Mouse (Mus musculus): Measurements from ENCODE around the gene Nudt3. TPM values are rescaled to one million over a fixed set of nuclear protein-coding genes. Genes with fewer than 3 reads are reported as not detected.

Gene Nudt3
- polyA plus RNA-seq, 1 experiment, result 86.3 TPM

DNA sequence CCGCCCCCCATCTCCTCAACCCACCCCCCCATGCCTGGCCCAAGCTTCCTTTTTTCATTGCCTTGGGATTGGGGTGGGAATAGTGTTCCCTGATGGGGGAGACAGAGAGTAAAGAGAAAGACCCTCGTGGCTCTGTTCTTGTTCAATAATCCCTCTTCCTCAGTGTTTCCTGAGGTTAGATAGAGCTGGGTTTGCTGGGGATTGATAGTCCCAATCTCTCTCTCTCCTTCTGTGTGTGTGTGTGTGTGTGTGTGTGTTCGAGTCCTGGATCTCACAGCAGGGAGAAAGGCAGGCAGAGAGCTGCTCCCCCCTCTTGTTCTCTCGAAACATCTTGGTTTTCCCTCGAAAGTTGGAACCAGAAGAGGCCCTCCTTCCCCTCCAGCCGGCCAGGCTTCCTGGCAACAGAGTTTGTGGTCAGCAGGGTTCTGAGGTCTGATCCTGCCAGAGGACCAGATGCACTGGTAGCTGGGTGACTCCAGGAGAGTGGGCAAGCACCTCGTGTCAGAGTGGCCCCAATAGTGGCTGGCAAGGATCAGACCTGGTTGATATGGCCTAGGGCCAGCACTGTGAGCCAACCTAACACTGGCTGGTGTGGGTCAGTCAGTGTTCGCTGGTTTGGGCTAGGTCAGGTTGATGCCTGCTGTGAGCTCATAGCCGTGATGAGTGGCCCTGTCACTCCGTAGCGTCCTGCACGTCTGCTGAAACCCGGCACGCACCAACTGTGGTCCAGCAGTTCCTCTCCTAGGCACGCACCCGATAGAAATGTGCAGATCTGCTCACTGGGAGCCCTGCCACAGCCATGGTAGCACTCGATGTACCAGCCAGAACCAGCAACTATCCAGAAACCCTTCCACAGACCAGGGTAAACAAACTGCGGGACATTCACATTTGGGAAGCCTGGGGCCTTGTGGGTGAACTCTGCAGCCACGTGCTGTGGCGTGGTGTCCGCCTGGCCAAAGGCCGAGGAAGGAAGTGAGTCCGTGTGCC lies 70.8 kb downstream of the Nudt3 start:
- Histone ChIP-seq H3K4me1 (replicated peaks; ENCODE audit: control insufficient read depth, insufficient read depth, low read length) (peaks cover 33% of the 10 kb centered on the region), H3K27me3 (ENCODE audit: control insufficient read depth, insufficient read depth, low read length) (no peaks in the 10 kb centered on the region), H3K27ac (ENCODE audit: control insufficient read depth, insufficient read depth, low read length) (no peak overlapping the region), H3K36me3 (ENCODE audit: control insufficient read depth, insufficient read depth, low read length) (no peaks in the 10 kb centered on the region), H3K4me3 (ENCODE audit: control insufficient read depth, insufficient read depth, low read length) (no peak overlapping the region)
- WGBS, result 54% methylated on average over 23 of the region's 23 CpGs
- TF ChIP-seq POLR2A (IDR thresholded peaks at IDR 0.05; ENCODE audit: control insufficient read depth, extremely low read depth, insufficient read depth, low read length, poor library complexity) (no peak), CTCF (IDR thresholded peaks at IDR 0.05; ENCODE audit: borderline replicate concordance, control insufficient read depth, extremely low read depth, insufficient read depth, low read length, poor library complexity) (no peak)
- DNase-seq, result no peak

DNA sequence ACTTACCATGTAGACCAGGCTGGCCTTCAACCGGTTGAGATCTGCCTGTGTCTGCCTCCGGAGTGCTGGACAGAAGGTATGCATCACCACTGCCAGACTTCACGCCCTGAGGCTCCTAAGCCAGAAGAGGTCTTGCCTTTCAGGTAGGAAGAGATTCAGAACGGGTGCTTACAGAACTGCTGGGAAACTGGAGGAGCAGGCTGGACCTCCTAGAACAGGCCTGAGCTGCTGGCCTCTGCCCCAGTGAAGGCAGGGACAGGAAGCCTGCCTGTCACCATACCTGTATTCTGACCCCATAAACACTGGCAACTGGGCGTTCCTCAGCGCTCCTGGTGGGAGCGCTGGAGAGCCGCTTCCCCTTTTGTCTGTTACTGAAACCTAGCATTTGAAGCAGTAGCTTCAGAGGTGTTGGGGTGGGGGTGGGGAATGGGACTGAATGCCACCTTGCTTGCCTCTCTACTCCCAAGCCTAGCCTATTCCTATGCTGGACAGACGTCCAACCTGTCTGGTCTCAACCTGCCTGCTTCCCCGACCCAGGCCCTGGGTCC lies 71.8 kb downstream of the Nudt3 start:
- H3K4me3 ChIP-seq (ENCODE audit: control insufficient read depth, insufficient read depth, low read length), result no peak overlapping the region
- WGBS, result 69% methylated on average over 10 of the region's 10 CpGs

DNA sequence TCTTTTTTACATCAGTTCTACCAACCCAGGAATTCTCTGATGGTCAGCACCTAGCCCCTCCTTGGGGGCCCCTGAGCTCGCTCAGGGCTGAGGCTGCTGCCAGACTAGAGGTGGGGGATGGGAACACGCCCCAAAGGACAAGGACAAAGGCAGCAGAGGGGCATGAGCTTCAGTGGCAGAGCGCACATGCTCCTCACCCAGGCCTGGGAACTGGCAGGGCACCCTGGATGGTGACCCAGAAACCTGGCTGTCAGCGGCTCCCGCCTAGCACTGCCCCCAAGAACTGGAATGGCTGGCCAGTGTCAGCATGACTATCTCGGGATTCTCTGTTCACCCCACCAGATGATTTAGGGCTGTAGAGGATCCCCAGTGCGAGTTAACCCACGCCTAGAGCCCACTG lies 74.1 kb downstream of the Nudt3 start:
- Histone ChIP-seq H3K27me3 (ENCODE audit: control insufficient read depth, insufficient read depth, low read length) (no peaks in the 10 kb centered on the region), H3K27ac (ENCODE audit: control insufficient read depth, insufficient read depth, low read length) (no peak overlapping the region), H3K36me3 (ENCODE audit: control insufficient read depth, insufficient read depth, low read length) (no peaks in the 10 kb centered on the region), H3K4me3 (ENCODE audit: control insufficient read depth, insufficient read depth, low read length) (no peak overlapping the region), H3K4me1 (replicated peaks; ENCODE audit: control insufficient read depth, insufficient read depth, low read length) (peaks cover 27% of the 10 kb centered on the region)
- TF ChIP-seq POLR2A (IDR thresholded peaks at IDR 0.05; ENCODE audit: control insufficient read depth, extremely low read depth, insufficient read depth, low read length, poor library complexity), result no peak
- DNase-seq, result no peak
- WGBS, result 74% methylated on average over 8 of the region's 8 CpGs

More for the DNA sequence above, 71.8 kb downstream of the Nudt3 start:
- no peak overlapping the region for H3K27ac ChIP-seq (ENCODE audit: control insufficient read depth, insufficient read depth, low read length)
- TF ChIP-seq CTCF (IDR thresholded peaks at IDR 0.05; ENCODE audit: borderline replicate concordance, control insufficient read depth, extremely low read depth, insufficient read depth, low read length, poor library complexity) (no peak), POLR2A (IDR thresholded peaks at IDR 0.05; ENCODE audit: control insufficient read depth, extremely low read depth, insufficient read depth, low read length, poor library complexity) (no peak)
- DNase-seq, result no peak
- H3K4me1 ChIP-seq (replicated peaks; ENCODE audit: control insufficient read depth, insufficient read depth, low read length), result peaks cover 35% of the 10 kb centered on the region
- no peaks in the 10 kb centered on the region for H3K27me3 ChIP-seq (ENCODE audit: control insufficient read depth, insufficient read depth, low read length)
- H3K36me3 ChIP-seq (ENCODE audit: control insufficient read depth, insufficient read depth, low read length), result no peaks in the 10 kb centered on the region

DNA sequence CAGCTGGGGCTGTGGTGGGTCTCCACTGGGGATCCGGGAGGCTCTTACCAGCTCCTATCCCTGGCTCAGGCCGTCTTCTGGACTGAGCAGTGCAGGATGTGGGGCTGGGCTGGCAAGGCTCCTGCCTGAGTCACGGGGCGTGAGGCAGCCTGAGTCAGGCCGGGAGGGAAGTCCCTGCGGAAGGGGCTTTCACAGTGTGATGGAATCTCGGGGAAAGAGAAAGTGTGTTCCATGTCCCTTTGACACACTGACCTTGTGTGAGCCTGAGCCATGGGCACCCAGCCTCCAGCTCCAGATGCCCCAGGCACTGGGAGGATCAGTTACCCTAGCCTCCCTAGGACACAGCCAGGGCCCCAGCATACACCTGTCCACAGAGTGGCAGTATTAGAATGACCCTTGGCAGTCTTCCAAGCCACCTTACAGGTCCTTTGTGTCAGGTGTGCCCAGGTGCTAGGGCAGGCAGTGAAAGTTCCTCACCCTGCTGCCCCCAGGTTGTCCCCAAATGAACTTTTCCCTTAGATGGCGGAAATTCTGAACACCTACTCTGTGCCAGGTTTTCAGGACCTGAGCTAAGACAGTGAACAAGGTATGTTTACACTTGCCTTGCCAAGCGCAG lies 75.9 kb downstream of the Nudt3 start:
- Histone ChIP-seq H3K4me3 (ENCODE audit: control insufficient read depth, insufficient read depth, low read length) (no peak overlapping the region), H3K27me3 (ENCODE audit: control insufficient read depth, insufficient read depth, low read length) (no peaks in the 10 kb centered on the region), H3K36me3 (ENCODE audit: control insufficient read depth, insufficient read depth, low read length) (no peaks in the 10 kb centered on the region), H3K4me1 (replicated peaks; ENCODE audit: control insufficient read depth, insufficient read depth, low read length) (peaks cover 17% of the 10 kb centered on the region), H3K27ac (ENCODE audit: control insufficient read depth, insufficient read depth, low read length) (no peak overlapping the region)
- 92% methylated on average over 9 of the region's 9 CpGs for WGBS
- TF ChIP-seq POLR2A (IDR thresholded peaks at IDR 0.05; ENCODE audit: control insufficient read depth, extremely low read depth, insufficient read depth, low read length, poor library complexity), result no peak
- DNase-seq, result no peak

DNA sequence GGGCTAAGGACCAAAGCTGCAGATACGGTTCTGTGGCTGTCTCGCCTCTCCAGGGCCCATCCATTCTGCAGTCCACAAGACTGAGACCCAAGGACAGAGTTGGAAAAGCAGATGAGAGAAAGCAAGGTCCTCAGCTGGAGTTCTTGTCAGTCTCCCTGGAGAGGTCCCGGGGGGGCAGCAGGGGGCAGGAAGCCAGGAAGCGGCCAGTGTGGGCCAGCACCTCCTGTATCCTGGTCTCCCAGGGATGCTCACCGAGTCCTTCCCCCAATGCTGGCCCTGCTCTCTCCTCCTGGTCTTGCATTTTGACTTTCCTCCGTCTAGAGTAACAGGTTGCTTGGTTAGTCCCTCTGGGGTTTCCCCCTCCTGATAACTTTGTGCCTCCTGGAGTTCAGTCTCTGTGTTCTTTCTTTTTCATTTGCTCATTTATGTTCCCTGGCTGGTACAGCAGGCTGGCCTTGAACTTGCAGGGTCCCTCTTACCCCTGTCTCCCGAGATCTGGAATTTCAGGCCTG lies 76.7 kb downstream of the Nudt3 start:
- 83% methylated on average over 7 of the region's 7 CpGs for WGBS
- Histone ChIP-seq H3K27ac (ENCODE audit: control insufficient read depth, insufficient read depth, low read length) (no peak overlapping the region), H3K36me3 (ENCODE audit: control insufficient read depth, insufficient read depth, low read length) (no peaks in the 10 kb centered on the region), H3K4me1 (replicated peaks; ENCODE audit: control insufficient read depth, insufficient read depth, low read length) (peaks cover 13% of the 10 kb centered on the region), H3K27me3 (ENCODE audit: control insufficient read depth, insufficient read depth, low read length) (no peaks in the 10 kb centered on the region), H3K4me3 (ENCODE audit: control insufficient read depth, insufficient read depth, low read length) (no peak overlapping the region)
- no peak for DNase-seq
- TF ChIP-seq POLR2A (IDR thresholded peaks at IDR 0.05; ENCODE audit: control insufficient read depth, extremely low read depth, insufficient read depth, low read length, poor library complexity) (no peak), CTCF (IDR thresholded peaks at IDR 0.05; ENCODE audit: borderline replicate concordance, control insufficient read depth, extremely low read depth, insufficient read depth, low read length, poor library complexity) (no peak)

DNA sequence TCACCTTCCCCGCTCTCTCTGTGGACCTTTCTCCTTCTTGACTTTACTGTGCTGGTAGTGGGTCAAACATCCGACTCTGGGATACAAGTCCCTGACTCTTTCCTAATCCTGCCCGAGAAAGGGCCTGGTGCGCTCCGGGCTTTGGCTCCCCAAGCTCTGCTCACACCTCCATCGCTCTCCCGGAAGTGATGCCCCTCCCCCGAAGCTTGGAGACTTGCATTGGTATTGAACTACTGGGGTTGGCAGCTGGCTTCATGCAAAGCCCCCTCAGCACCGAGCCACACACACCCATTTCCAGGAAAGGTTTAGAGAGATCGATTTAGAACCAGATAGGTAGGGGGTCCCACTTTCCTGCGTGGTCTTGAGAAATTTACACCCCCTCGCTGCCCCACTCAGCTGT lies 77.3 kb downstream of the Nudt3 start:
- Histone ChIP-seq H3K4me1 (replicated peaks; ENCODE audit: control insufficient read depth, insufficient read depth, low read length) (peaks cover 8% of the 10 kb centered on the region), H3K27me3 (ENCODE audit: control insufficient read depth, insufficient read depth, low read length) (no peaks in the 10 kb centered on the region), H3K4me3 (ENCODE audit: control insufficient read depth, insufficient read depth, low read length) (no peak overlapping the region), H3K36me3 (ENCODE audit: control insufficient read depth, insufficient read depth, low read length) (no peaks in the 10 kb centered on the region), H3K27ac (ENCODE audit: control insufficient read depth, insufficient read depth, low read length) (no peak overlapping the region)
- DNase-seq, result no peak
- TF ChIP-seq CTCF (IDR thresholded peaks at IDR 0.05; ENCODE audit: borderline replicate concordance, control insufficient read depth, extremely low read depth, insufficient read depth, low read length, poor library complexity) (no peak), POLR2A (IDR thresholded peaks at IDR 0.05; ENCODE audit: control insufficient read depth, extremely low read depth, insufficient read depth, low read length, poor library complexity) (no peak)
- 69% methylated on average over 12 of the region's 12 CpGs for WGBS
